Mouse (Mus musculus): ENCODE data around the gene Anapc13. TPM values are rescaled to one million over a fixed set of nuclear protein-coding genes. Genes with fewer than 3 reads are reported as not detected.

The Anapc13 gene
- polyA plus RNA-seq, 1 experiment from 2014 or later: 182 TPM

DNA sequence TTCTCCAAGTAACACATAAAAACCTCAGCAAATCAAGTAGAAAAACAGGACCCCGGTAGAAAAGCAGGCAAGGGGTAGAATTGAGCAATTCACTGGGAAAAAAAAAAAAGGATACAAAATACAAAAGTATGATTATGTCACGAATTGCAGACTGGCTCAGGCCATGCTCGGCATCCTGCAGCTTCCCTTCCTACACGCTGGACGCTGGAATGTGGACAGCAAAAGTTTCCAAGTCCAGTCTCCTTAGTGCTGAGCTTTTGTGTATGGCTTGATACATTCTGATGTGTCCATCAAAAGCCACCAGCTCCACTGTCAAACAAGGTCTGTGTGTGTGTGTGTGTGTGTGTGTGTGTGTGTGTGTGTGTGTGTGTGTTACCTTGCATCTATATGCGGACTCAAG, 15.4 kb downstream of the Anapc13 start:
- H3K27ac ChIP-seq (ENCODE audit: low read depth, low read length): no peak overlapping the region
- H3K9me3 ChIP-seq (ENCODE audit: control insufficient read depth): no peaks in the 10 kb centered on the region
- H3K4me2 ChIP-seq (replicated peaks; ENCODE audit: low read depth): no peak overlapping the region
- no peak for ATAC-seq
- H3K4me1 ChIP-seq (replicated peaks; ENCODE audit: control insufficient read depth, insufficient read depth, low read length): no peaks in the 10 kb centered on the region; the same call in 1 of the 2 replicates
- H3K36me3 ChIP-seq (ENCODE audit: control insufficient read depth, insufficient read depth): no peaks in the 10 kb centered on the region
- H3K27me3 ChIP-seq (replicated peaks; ENCODE audit: control insufficient read depth, insufficient read depth, low read length): no peaks in the 10 kb centered on the region
- no peak for TF ChIP-seq CTCF (IDR thresholded peaks at IDR 0.05; ENCODE audit: low read depth)
- 67% methylated on average over 6 of the region's 6 CpGs for WGBS
- no peak overlapping the region for H3K4me3 ChIP-seq (ENCODE audit: low read depth, low read length)
- H3K9ac ChIP-seq (ENCODE audit: low read depth, low read length): no peak overlapping the region

GRCm38 (mm10) chr9:102643071-102643485, 17.0 kb downstream of the Anapc13 start:
- H3K4me1 ChIP-seq (replicated peaks; ENCODE audit: control insufficient read depth, insufficient read depth, low read length): no peaks in the 10 kb centered on the region; the same call in 1 of the 2 replicates
- H3K9ac ChIP-seq (ENCODE audit: low read depth, low read length): no peak overlapping the region
- H3K27me3 ChIP-seq (replicated peaks; ENCODE audit: control insufficient read depth, insufficient read depth, low read length): no peaks in the 10 kb centered on the region
- H3K4me3 ChIP-seq (ENCODE audit: low read depth, low read length): no peak overlapping the region
- no peaks in the 10 kb centered on the region for H3K9me3 ChIP-seq (ENCODE audit: control insufficient read depth)
- H3K27ac ChIP-seq (ENCODE audit: low read depth, low read length): peak overlapping the region; percentile 37; the same call in 1 of the 2 replicates
- 36% methylated on average over 8 of the region's 8 CpGs for WGBS
- ATAC-seq: no peak
- H3K36me3 ChIP-seq (ENCODE audit: control insufficient read depth, insufficient read depth): no peaks in the 10 kb centered on the region
- no peak overlapping the region for H3K4me2 ChIP-seq (replicated peaks; ENCODE audit: low read depth)
- TF ChIP-seq CTCF (IDR thresholded peaks at IDR 0.05; ENCODE audit: low read depth): no peak

- Histone ChIP-seq H3K4me3 (ENCODE audit: low read depth, low read length) (no peak overlapping the region), H3K4me1 (replicated peaks; ENCODE audit: control insufficient read depth, insufficient read depth, low read length) (no peaks in the 10 kb centered on the region; the same call in 1 of the 2 replicates), H3K36me3 (ENCODE audit: control insufficient read depth, insufficient read depth) (no peaks in the 10 kb centered on the region), H3K9ac (ENCODE audit: low read depth, low read length) (no peak overlapping the region), H3K9me3 (ENCODE audit: control insufficient read depth) (no peaks in the 10 kb centered on the region), H3K27me3 (replicated peaks; ENCODE audit: control insufficient read depth, insufficient read depth, low read length) (no peaks in the 10 kb centered on the region), H3K4me2 (replicated peaks; ENCODE audit: low read depth) (peak overlapping the region; percentile 33; the same call in 1 of the 2 replicates), H3K27ac (ENCODE audit: low read depth, low read length) (peak overlapping the region; percentile 71; the same call in 1 of the 2 replicates)
- WGBS: 18% methylated on average over 10 of the region's 10 CpGs
- ATAC-seq: peak; percentile 72
- no peak for TF ChIP-seq CTCF (IDR thresholded peaks at IDR 0.05; ENCODE audit: low read depth)
These were observed 17.5 kb downstream of the Anapc13 start for GRCm38 (mm10) chr9:102643486-102644101.

- H3K27ac ChIP-seq (ENCODE audit: low read depth, low read length): no peak overlapping the region
- H3K9me3 ChIP-seq (ENCODE audit: control insufficient read depth): no peaks in the 10 kb centered on the region
- H3K4me2 ChIP-seq (replicated peaks; ENCODE audit: low read depth): no peak overlapping the region
- H3K9ac ChIP-seq (ENCODE audit: low read depth, low read length): no peak overlapping the region
- H3K4me3 ChIP-seq (ENCODE audit: low read depth, low read length): no peak overlapping the region
- H3K4me1 ChIP-seq (replicated peaks; ENCODE audit: control insufficient read depth, insufficient read depth, low read length): peaks cover 4% of the 10 kb centered on the region; the same call in 1 of the 2 replicates
- H3K36me3 ChIP-seq (ENCODE audit: control insufficient read depth, insufficient read depth): no peaks in the 10 kb centered on the region
- TF ChIP-seq CTCF (IDR thresholded peaks at IDR 0.05; ENCODE audit: low read depth): no peak
- no peaks in the 10 kb centered on the region for H3K27me3 ChIP-seq (replicated peaks; ENCODE audit: control insufficient read depth, insufficient read depth, low read length)
- no peak for ATAC-seq
- 78% methylated on average over 3 of the region's 3 CpGs for WGBS
These were observed 19.1 kb downstream of the Anapc13 start for GRCm38 (mm10) chr9:102645119-102645695.

DNA sequence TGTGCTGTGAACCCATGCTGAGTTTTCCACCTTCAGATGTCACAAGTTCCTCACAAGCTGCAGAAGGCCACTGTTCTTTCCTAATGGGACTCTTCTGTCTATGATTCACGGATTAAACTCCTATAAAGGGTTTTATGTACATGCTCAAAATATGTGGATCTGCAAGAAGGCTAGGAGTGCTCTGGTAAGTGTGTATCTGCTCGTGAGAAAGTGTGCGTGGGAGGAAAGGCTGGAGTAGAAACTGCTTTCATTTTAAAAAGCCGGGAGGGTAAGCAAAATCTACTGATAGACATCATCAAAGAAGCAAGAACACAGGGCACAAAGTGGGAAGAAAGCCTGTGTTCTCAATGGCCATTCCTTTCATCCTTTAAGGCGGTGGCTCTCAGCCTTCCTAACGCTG, 20.9 kb downstream of the Anapc13 start:
- Histone ChIP-seq H3K36me3 (ENCODE audit: control insufficient read depth, insufficient read depth) (no peaks in the 10 kb centered on the region), H3K9ac (ENCODE audit: low read depth, low read length) (no peak overlapping the region), H3K9me3 (ENCODE audit: control insufficient read depth) (no peaks in the 10 kb centered on the region), H3K27me3 (replicated peaks; ENCODE audit: control insufficient read depth, insufficient read depth, low read length) (no peaks in the 10 kb centered on the region), H3K27ac (ENCODE audit: low read depth, low read length) (no peak overlapping the region), H3K4me1 (replicated peaks; ENCODE audit: control insufficient read depth, insufficient read depth, low read length) (peaks cover 12% of the 10 kb centered on the region; the same call in 1 of the 2 replicates), H3K4me3 (ENCODE audit: low read depth, low read length) (no peak overlapping the region), H3K4me2 (replicated peaks; ENCODE audit: low read depth) (no peak overlapping the region)
- ATAC-seq: no peak
- no peak for TF ChIP-seq CTCF (IDR thresholded peaks at IDR 0.05; ENCODE audit: low read depth)
- WGBS: 78% methylated on average over 6 of the region's 6 CpGs

DNA sequence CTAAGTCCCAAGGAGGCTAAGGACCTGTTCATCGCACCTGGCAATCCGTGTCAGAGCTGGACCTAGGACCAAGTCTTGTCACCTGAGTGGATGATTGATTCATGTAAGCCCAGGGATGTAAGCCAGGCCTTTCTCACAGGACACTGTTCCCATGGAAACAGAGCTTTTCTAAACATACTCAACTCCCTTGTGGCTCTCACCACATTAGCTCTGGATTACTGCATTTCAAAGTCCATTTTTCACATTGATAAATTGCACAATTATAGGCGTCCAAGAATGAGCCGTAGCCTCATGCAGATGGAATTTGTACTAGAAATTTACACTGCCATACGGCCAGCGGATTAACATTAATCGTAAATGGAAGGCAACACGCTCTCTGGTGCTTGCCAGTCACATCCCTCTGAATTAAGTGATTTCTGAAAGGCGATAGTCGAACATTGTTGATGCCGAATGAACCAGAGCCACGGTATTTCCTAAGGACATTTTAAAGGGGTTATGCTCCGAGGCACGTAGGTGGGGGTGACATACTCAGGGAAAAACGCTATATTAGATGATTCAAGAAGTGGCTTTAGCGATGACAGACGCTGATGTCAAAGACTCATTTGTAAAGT, 23.9 kb downstream of the Anapc13 start:
- Histone ChIP-seq H3K4me2 (replicated peaks; ENCODE audit: low read depth) (peak overlapping the region; percentile 37), H3K9ac (ENCODE audit: low read depth, low read length) (no peak overlapping the region), H3K27ac (ENCODE audit: low read depth, low read length) (peak overlapping the region; percentile 31; the same call in 1 of the 2 replicates), H3K27me3 (replicated peaks; ENCODE audit: control insufficient read depth, insufficient read depth, low read length) (no peaks in the 10 kb centered on the region), H3K4me3 (ENCODE audit: low read depth, low read length) (no peak overlapping the region), H3K36me3 (ENCODE audit: control insufficient read depth, insufficient read depth) (no peaks in the 10 kb centered on the region), H3K4me1 (replicated peaks; ENCODE audit: control insufficient read depth, insufficient read depth, low read length) (peaks cover 12% of the 10 kb centered on the region; the same call in 1 of the 2 replicates), H3K9me3 (ENCODE audit: control insufficient read depth) (no peaks in the 10 kb centered on the region)
- peak; percentile 96 for ATAC-seq
- no peak for TF ChIP-seq CTCF (IDR thresholded peaks at IDR 0.05; ENCODE audit: low read depth)
- WGBS: 18% methylated on average over 17 of the region's 17 CpGs

All from intestine, postnatal 0 days (tissue).